ENCODE assay signal across 14 mouse cellular contexts in the genomic region with DNA sequence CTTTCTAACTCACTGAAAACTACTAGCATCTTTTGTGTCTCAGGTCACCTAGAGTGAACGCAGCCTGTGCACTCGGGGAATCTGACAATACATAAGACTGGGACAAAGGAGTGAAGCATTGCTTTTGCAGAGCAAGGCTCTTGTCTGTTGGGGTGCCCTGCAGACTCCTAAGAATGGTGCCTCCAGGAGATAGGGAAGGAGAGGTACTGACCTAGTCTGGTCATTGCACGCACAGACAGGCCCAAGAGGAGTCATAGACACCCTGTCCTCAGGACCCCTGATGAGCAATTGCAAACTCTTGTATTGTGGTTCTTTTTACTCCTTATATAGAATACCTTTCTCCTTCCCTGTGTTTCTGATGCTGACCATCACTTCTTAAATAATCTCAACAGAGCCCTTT.
"Had no signal": no experiment of that assay in that cellular context is flagged by ENCODE, and none has a peak within 500 bp of the region (broad histone marks: within the 10 kb centered on the region; RNA-seq: fewer than 3 reads in every experiment).

No protein-coding gene starts in this region.

- DNase-seq: kidney, postnatal 14 days; left cerebral cortex, postnatal 4 days; lung, embryonic 14.5 days; lung, postnatal 10 days; lung, postnatal 4 days; right cerebral cortex, adult 18-20 months; right cerebral cortex, postnatal 25 days; thymus, postnatal 36 days had no signal

- H3K27ac ChIP-seq: kidney, embryonic 15.5 days; limb, embryonic 15.5 days; liver, embryonic 12.5 days; midbrain, embryonic 12.5 days; neural tube, embryonic 15.5 days had no signal

- H3K4me3 ChIP-seq: kidney, embryonic 15.5 days; limb, embryonic 15.5 days; liver, embryonic 12.5 days; midbrain, embryonic 12.5 days; myocyte; neural tube, embryonic 15.5 days had no signal

- H3K9ac ChIP-seq: kidney, embryonic 15.5 days; limb, embryonic 15.5 days; liver, embryonic 12.5 days; lung, embryonic 14.5 days; midbrain, embryonic 12.5 days; neural tube, embryonic 15.5 days had no signal

- H3K4me2 ChIP-seq: kidney, embryonic 15.5 days; limb, embryonic 15.5 days; liver, embryonic 12.5 days; lung, embryonic 14.5 days; midbrain, embryonic 12.5 days; neural tube, embryonic 15.5 days had no signal

- H3K9me3 ChIP-seq: kidney, embryonic 15.5 days; limb, embryonic 15.5 days; liver, embryonic 12.5 days; midbrain, embryonic 12.5 days; neural tube, embryonic 15.5 days had no signal

- ATAC-seq: liver, embryonic 12.5 days had no signal

- H3K36me3 ChIP-seq: kidney, embryonic 15.5 days; liver, embryonic 12.5 days; midbrain, embryonic 12.5 days; neural tube, embryonic 15.5 days had no signal

- H3K27me3 ChIP-seq: kidney, embryonic 15.5 days; limb, embryonic 15.5 days; liver, embryonic 12.5 days; neural tube, embryonic 15.5 days had no signal

- H3K4me1 ChIP-seq: liver, embryonic 12.5 days had no signal
